Mouse (Mus musculus) retina, embryonic 14.5 days (tissue): ENCODE data around the gene Sh3bp4.

Experiments
- DNase-seq: peaks from one replicate; pipeline ENCODE4 v3.0.0-alpha.2; 2015; ENCODE audit warnings: low spot score

The Sh3bp4 gene

DNA sequence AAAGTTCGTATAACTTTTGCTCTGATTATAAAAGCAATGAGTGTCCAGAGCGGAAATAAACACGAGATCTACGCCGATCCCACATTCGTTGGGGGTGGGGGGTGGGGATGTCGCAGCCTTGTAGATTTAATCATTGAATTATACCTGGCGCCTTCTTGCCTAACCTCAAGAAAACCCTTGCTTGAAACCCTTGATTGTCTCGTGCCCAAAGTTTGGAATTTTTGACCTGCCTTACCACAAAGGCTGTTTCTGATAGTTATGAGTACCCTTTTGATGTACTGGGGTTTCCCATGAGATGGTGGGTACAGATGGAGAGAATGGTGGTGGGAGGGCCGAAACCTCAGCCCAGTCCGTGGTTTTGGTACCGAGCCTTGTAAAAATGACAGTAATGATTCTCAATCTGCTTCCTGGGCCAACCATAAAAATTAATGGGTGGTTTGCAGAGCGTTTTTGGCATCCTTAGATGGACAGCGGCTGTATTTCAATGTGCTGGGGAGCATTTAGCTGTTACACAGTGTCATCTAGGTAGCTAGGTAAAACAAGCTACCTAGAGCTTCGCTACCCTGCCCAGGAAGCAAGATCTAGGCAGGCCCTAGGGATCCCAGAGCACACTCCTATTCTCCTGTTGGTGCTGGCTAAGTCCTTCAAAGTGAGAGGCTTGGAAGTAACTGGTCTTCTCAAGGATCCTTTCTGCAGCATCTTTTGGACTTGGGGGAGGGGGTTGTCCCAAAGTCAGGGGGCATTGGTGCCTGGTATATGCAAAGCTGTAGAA, 1.3 kb downstream of the Sh3bp4 start:
- DNase-seq, result no peak

DNA sequence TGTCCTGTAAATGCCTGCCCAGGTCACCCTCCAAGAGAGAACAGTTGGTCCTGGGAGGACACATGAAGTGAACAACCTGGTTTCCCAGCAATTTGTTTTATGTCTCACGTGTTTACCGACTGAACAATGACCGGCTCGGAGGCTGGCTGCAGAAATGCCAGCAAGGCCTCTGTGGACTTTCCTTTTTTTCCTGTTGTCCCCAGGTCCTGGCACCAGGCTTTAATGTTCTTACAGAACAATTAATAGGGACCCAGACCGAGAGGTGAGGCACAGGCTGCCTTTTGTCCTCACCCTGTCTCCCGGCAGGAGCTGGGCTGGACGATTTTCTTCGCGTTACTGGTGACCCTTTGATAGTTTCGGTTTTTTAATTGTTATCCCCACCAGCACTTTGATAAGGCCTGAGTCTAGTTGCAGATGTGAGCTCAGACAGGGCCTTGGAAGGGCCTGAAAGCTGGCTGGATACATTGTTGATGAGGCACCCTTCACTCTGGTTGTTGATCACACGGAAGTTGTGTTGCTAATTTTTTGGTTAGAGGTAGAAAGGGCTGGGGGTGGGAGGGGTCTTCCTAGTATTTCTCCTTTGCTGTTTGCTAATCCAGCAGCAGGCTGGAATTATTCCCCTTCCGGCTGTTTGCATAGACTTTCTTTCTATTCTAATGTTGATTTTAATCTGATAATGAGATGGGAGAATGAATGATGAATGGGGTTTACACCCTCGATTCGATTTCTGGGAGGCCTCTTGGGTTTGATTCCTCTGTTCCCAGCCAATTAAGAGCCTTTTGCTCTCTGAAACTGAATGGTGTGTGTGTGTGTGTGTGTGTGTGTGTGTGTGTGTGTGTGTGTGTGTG, 2.2 kb downstream of the Sh3bp4 start:
- DNase-seq, result no peak

DNA sequence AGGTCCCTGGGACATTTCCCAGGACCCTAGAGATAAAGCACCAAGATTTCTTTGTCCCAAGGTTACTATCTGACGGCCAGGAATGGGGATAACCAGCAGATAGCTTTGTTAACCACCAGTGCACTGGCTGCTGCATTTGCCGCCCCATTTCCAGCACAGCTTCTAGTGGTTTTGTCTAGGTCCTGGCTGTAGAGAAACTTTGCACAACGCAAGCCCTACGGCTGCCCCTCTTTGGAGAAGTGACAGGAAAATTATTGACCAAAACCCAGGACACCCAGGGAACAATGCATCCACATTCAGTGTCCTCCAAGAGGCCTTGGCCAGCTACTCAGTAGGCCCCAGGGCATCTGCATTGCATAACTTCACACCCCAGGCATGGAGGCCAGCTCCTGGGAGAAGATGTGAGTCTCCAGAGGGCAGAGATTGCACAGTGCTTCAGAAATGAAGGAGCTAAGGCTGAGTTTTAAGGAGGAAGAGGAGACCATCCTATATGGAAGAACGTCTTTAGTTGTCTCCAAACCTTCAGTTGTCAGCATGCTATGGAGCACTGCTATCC, 3.2 kb downstream of the Sh3bp4 start:
- DNase-seq, result no peak

DNA sequence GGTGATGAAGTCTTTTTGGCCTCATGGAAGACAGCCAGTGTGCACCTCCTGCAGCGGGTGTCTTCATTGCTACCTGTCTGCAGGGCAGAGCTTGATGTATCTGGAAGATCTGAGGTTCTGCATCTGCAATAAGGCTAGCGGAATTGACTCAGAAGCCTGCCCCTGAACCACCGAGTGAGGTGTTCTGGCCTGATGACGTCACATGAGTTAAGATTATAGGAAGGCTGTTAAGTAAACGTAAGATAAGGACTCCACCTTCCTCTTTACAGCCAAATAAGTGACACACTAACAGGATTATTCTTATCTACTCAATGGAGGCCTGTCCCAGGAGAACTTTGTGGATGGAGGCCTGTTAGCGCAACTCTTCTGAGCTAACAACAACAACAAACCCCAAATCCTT, 4.5 kb downstream of the Sh3bp4 start:
- no peak for DNase-seq

DNA sequence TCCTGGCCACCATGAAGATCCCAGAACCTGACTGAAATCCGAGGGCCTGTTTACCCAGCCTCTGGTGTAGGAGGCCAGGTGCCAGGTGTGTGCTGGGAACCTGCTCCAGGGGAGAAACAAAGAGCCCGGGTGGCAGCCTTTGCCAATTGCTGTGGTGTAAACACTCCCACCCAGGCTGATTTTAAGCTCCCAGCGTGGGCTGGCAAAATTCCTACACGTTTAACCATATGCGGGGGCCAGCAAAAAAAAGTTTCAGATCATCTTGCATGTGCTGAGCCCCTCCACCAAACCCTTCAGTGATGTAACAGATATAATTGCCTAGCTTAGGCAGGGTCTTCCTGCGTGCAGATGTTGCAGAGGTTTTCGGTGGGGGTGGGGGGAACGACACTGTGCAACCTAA, 4.9 kb downstream of the Sh3bp4 start:
- DNase-seq, result no peak

DNA sequence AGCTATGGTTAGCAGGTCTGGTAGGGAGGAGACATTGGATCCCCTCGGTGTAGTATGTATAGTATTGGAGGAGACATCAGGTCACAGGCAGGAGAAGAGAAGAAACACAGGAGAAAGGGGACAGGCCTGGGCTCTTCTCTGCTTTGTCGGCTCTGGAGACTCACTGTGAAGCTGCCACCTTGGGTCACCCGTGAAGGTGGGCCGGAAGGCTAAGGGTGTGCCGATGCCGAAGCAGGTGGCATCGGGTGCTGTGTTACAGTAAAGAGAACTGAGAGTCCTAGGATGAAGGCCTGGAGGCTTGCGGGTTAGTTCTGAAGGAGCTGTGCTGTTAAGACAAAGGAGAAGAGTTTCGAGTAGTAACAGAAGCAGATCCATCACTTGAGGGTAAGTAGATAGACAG, 6.6 kb downstream of the Sh3bp4 start:
- DNase-seq, result no peak

DNA sequence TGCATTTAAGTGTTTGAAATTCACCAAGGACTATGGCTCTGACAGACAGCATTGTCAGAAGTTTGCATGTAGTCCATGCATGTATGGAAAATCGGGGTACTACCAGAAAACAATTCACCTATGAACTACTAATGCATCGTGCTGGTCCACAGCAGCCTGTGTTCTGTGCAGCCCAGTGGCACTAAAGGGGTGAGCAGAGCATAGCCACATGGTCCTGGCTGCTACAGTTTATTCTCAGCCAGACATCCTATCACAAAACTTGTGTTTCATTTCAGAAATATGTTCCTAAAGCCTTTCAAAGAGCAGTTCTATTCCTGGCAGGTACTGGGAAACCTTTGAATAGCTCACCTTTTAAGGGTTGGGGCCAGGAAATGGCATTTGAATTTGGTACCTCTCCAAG, 8.0 kb downstream of the Sh3bp4 start:
- no peak for DNase-seq

DNA sequence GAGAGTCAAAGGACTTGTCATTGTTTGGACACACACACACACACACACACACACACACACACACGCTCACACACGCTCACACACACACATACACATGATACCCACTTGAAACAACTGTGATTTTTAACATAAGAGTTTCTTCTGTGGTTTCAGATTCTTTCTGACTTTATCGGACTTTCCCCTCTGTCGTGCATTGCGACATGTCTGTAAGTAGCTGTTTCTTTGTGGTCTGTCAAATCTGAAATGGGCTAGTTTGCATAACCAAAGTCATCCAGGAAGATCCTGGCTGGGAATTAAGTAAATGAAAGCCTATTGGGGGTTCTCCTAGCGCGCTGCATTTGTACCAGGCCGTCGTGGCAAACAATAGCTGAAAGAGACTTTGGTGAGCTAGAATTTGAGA, 8.5 kb downstream of the Sh3bp4 start:
- no peak for DNase-seq

DNA sequence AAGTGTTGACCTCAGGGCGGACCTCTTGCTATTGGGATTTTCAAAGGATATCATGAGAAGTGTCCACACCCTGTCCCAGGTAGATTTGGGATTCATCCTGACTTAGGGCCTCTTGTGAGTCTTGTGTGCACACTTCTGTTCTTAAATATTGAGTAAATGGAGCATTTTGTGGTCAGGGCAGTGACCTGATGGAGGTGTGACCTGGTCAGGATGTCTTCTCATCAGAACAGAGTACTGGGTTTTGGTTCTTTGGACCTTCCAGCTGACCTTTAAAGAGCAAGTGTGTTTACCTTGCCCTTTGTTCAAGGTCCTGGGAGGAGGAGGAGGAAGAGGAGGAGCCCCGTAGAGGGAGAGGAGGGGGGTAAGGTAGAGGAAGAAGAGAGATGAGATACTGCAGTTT, 9.0 kb downstream of the Sh3bp4 start:
- DNase-seq, result no peak

DNA sequence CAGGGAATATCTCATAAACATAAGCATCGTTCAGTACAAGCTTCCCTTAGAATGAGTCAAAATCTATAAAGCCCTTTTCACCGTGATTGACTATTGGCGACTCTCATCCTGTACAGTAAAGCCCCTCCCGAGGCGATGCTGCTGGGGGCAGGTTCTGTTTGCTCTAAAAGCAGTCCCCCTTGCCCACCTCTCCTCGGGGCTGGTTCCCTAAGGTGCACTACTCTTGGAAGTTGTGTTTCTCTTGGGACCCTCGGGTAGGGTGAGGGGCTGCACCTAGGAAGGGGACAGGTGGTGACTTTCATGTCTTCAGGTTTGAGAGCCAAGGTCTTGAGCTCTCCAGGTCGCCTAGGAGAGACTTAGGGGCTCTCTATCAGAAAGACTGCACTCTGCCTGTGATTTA, 10.2 kb downstream of the Sh3bp4 start:
- no peak for DNase-seq

DNA sequence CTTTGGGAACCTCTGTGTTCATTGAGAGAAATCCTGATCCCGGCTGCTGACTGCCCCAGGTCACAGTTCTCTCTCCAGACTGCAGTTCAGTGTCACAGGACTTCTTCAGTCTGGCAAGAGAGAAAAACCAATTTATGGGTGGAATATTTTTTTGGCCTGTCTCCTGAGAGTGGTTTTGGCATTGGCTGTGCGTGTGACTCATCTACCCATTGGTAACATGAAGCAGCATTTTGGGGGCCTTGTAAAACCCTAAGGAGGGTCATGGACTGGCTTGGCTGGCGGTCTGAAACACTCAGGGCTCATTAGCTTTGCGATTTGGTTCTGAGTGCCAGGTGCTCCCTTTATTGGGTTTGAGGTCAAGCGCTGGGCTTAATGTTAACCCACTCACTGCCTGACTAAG, 10.6 kb downstream of the Sh3bp4 start:
- no peak for DNase-seq

DNA sequence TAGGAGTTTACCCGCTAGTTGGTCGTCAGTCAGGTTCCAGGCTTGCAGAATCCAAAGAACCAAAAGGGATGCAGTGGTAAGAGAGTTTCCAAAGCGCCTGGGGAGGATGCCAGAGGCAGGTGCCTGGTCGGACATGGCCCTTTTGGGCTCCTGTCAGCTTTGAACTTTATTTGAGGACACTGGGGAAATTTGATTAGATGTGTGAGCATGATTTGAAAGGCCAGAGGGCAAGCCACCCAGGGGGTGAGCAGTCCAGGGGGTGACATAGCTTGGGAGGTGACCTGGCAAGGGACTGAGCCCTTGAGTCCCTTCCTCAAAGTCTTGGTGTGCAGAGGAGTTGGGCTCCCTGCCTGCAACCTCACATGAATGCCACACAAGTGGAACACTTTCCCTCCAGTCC, 11.2 kb downstream of the Sh3bp4 start:
- DNase-seq, result no peak

DNA sequence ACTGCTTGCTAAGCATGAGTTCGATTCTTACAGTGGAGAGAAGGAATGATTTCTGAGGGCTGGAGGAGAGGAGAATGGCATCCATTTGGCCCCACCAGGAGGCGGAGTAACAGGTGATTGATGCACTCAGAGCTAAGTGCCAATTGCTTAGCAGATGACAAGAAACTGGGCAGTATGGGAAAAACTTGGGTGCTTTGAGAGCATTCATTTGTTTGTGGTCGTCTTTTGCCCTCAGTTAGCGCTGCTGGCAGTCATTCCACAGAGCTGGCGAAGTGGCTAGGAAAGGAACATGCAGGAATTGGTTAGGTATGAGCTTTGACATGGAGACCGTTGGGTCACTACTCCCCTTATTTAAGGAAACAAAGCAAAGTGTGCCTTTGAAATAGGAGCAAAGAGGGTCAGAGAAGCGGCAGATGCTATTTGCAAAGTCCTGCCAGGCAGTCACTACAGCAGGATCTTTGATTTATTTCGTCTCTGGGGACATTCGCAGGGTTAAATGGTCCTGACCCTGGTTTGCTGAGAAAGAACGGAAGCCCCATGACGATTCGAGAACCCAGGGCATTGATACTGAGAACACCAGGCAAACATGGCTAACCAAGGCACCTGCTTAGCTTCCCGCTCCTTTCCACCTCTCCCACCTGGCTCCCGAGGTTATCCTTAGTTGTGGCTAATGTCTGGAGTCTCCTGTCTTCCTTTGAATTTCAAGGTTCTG, 12.1 kb downstream of the Sh3bp4 start:
- DNase-seq, result no peak

DNA sequence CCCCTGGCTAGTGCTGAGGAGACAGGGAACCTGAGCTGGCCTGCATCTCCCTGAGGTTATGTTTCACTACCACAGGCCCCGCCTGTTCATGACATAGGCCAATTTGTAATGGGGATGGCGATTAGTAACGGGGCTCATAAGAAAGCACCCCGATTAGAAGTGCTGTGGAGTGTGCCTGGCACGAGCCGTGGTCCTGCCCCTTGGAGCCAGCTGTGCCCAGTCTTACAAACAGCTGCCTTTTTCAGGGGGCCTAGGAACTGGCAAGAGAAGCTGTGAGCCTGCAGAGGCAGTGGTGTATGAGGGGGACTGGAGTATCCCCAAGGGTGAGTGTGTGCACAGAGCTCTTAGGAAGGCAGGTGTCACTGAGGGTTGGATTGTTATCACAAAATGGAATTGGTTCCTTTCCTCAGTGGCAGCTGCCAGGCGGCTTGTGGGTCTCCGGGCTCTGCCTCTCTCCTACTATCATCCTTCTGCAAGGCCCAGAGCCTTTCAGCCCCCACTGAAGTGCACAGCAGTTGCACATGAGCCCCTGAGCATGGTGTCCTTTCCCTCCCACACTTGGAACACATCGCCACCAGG, 16.4 kb downstream of the Sh3bp4 start:
- no peak for DNase-seq

DNA sequence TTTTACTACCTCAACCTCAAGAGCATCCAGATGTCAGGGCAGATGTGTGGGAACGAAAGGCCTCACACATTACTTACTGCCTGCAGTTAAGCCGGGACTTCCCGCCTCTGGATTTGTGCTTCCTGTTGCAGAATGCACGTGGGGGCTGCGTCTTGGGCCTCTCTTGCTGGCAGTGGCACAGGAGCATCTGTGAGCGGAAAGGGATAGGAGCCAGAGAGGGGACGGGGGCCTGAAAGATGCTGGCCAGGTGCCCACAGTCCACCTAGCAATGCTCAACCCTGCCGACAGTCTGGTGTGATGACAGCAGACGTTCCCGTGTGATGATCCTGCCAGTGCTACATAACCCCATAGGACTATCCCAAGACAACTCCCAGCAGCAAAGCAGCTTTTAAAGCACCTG, 17.9 kb downstream of the Sh3bp4 start:
- no peak for DNase-seq

DNA sequence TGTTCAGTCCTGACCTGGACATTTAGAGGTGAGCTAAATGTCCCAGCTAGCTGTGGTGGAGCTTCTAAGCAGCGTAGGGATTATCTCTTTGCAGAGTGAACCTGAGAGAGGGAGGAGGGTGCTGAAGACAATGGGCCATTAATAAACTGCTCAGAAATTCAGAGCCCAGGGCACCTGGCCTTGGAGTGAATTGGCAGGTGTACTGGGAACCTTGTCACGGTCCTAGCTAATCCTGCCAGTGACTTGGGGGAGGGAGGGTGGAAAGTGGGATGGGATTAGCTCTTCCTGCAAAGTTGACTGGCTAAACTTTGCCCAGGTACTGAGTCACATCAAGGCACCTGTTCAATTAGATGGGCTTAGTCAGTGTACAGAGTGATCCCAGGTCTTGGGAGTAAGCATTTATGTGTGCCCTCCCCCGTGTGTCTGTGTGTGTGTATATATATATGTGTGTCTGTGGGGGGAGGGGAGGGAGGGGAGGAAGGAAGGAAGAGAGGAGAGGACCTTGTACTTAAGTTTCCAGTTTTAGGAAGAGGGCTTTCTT, 18.6 kb downstream of the Sh3bp4 start:
- no peak for DNase-seq

DNA sequence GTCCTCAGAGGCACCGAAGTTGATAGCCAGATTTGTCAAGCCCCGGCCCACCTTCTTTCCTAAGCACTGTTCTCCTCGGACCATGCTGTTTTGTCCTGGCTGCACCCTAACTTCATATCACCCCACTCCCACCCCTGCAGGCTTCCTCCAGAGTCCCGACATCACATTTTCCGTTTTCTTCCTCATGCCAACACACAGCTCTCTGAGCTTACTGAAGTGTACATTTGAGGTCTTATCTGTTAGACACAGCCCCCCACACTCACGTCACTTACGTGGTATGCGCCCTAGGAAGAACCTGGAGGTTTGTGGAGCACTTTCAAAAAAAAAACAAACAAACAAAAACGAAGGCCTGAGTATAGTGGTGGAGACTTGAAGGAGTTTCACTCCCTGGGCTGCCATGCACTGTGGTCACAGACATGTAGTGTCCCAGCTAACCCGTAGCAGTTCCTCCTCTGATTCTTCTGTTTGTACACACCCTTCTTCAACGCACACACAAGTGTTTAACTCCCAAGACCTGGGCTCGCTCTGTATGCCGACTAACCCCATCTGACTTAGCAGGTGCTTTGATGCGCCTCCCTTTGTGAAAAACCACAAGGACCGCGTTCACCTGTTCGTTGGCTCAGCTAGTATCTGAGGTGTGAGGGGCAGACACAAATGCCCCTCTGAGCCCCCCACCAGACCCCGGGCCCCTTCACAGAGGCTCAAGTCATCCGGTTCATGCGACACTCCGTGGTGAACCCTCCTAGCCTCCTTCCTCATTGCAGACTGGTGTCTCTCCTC, 19.8 kb downstream of the Sh3bp4 start:
- DNase-seq, result no peak

DNA sequence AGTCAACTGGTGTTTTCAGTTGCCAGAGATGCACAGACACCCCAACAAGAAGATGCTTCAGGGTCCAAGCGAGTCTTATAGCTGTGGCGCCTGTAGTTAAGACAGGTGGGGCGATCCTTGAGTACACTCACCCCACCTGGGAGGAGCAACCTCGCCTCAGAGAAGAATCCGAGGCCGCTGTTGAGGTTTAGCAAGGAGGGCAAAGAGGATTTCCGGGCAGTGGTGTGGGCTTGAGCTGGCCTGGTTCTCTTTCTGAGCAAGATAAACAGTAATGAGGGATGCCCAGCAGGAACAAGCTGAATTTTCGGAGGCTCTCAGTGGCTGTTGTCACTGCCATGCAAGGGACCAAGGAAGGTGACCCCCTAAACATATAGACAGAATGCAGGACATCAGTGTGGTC, 20.5 kb downstream of the Sh3bp4 start:
- no peak for DNase-seq

DNA sequence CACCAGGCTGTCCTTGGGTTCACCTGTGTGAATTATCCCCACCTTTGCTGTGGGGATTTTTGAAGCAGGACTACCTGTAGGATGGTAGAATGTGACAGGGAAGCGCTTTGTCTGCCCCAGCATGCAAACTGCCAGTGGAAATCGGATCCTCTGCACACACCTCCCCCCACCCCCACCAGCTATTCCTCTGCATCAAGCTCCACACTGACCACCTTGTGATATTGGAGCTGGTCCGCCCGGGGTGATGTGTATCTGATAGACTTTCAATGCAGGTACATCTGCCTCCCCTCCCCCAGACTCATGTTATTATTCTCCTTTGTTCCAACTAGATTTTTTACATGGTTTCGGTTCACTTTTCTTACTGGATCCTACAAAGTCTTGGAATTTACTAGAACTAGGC, 21.8 kb downstream of the Sh3bp4 start:
- DNase-seq, result no peak

DNA sequence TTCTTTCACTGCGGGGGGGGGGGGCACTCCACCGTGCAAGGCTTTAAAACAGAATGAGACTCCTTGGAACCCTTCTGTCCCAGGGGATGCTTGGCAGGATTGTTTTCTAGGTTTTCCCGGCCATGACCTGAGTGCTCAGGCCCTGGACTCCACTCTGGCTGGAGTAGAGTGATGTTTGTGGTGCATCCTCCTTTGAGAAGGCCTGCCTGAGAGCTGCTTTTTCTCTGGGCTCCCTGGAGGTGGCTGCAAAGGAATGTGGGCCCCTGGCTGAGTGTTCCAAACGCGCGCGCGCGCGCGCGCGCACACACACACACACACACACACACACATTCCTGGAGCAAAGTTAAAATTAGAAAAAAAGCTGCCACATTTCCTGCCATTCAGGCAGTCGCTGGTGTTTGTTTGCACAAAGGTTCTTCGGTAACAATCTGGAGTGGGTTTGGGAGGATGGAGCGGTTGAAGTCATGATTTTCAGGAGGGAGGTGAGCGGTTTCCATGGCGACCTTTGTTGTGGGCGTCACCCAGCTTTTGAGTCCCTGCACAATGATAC, 22.3 kb downstream of the Sh3bp4 start:
- DNase-seq, result peak; percentile 58

DNA sequence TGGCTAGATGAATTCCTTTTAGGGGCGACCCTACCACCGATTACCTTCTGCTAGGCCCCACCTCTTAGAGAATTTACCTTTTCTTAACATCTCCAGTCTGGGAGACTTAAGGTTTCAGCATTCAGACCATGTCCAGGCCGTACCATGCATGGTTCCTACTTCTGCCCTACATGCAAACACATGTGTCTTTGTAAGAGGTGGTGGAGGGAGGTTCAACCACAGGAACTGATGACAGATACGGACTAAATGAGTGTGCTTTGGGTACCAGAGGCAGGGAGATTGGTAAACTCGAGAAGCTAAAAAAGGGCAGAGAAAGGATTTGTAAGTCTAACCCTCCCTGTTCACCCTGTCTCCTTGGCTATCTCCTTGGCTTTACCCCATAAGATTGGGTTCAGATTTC, 23.5 kb downstream of the Sh3bp4 start:
- no peak for DNase-seq
